Mouse (Mus musculus) skeletal muscle tissue, adult 2 months (tissue): ENCODE results near the gene 4930544D05Rik.

Experiments used
- DNase-seq: peaks from one replicate; pipeline ENCODE4 v3.0.0-alpha.2; 2012; ENCODE audit warnings: low read depth, low spot score

4930544D05Rik gene

GRCm38 (mm10) chr11:70655571-70656455, 40.2 kb downstream of the 4930544D05Rik start:
- DNase-seq: peak; percentile 71

DNA sequence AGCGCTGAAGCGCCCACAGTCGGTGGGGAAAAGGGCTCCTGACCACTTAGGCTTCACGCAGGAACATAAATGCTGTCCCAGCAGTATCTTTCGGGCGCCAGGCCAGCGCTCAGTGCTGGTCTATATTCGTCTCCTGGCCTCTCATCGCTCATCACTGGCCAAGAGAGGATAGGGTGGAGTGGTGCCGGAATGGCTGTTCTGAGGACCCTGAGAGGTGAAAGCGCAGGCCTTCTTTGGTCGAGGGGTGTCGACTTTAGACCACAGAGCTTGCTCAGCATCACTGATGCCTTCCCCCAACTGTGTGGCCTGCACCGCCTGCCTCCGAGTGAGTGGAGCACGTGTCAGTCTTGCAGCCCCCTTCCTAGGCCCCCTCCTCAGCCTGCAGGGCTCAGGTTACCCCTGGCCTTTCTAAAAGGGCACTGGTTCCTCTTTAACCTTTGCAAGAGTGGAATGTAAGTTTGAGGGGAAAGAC, 40.8 kb downstream of the 4930544D05Rik start:
- DNase-seq: peak; percentile 95

DNA sequence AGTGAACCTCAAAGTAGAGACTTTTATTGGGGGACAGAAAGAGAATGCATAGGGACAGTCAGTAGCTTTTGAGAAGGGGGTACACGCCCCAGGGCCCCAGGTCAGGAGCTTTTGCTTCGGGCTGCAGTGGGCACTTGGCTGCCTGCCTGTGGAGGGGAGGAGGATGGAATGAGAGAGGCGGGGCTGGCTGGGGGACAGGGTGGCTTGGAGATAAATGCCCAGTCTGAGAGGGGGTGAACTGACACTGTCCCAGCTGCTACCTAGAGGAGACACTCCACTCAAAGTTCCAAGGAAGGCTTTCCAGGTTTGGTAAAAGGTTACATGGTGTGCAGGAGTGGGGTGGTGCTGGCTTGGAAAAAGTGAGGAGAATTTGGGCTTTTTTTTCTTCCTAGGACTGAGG, 41.3 kb downstream of the 4930544D05Rik start, which contains the start of gene Eno3:
Gene Eno3, plus strand, starts transcription at position 239 of the 400 bp plus-strand sequence.
- DNase-seq: peak; percentile 88

GRCm38 (mm10) chr11:70657573-70657972, 41.9 kb downstream of the 4930544D05Rik start:
- DNase-seq: peak; percentile 91

DNA sequence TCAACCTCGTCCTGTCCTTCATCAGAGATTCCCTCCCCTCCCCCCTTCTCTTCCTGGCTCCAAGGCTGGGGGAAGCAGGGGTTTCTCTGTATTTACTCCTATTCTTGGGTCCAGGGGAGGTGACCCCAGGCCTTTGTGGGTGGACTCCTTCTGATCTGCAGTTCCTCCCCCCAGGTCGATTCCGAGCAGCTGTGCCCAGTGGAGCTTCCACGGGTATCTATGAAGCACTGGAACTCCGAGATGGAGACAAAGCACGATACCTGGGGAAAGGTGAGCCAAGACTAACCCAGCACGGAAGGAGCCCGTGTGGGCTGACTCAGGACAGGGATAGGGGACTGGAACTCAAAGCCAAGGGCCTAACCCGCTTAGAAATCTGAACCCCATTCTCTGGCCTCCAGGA, 42.3 kb downstream of the 4930544D05Rik start:
- DNase-seq: no peak

- DNase-seq: no peak
Measured at GRCm38 (mm10) chr11:70658521-70658920, 42.9 kb downstream of the 4930544D05Rik start.

DNA sequence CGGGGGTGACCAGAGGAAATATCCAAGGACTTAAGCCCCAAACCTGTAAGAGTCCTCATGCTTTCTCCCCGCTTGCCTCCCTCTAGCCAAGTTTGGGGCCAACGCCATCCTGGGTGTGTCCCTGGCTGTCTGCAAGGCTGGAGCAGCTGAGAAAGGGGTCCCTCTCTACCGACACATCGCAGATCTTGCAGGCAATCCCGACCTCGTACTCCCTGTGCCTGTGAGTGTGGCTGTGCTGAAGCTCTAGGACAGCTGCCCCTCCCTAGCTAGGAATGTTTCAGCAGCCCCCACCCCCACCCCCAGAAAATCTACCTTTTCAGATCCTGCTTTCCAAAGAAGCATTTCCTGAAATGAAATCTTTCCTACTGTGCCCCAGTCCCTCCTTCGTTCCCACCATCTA, 43.3 kb downstream of the 4930544D05Rik start:
- no peak for DNase-seq

DNA sequence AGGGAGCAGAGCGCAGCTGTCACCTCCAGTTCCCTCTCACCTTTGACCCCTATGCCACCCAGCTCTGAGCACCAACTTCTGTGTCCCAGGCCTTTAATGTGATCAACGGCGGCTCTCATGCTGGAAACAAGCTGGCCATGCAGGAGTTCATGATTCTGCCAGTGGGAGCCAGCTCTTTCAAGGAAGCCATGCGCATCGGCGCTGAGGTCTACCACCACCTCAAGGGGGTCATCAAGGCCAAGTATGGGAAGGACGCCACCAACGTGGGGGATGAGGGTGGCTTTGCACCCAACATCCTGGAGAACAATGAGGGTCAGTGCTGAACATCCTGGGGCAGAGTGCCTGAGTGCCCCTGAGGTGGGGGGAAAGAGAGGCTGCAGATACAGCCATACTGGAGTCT, 44.9 kb downstream of the 4930544D05Rik start:
- no peak for DNase-seq

DNA sequence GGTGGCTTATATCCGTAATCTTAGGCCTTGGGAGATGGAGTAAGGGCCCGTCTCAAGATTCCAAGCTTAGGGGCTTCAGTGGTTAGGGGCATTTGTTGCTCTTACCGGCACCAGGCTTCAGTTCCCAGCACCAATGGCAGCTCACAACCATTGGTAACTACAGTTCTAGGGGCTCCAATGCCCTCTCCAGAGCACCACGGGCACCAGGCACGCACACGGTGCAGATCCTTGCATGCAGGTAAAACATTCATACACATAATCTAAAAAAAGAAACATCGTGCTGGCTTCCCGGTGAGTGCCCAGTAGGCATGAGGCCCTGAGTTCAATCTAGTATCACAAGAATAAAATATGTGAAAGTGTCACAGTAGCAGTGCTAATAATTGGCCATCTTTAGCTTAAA, 47.5 kb downstream of the 4930544D05Rik start:
- no peak for DNase-seq

- peak; percentile 90 for DNase-seq
Measured at GRCm38 (mm10) chr11:70663957-70664356, 48.3 kb downstream of the 4930544D05Rik start.

DNA sequence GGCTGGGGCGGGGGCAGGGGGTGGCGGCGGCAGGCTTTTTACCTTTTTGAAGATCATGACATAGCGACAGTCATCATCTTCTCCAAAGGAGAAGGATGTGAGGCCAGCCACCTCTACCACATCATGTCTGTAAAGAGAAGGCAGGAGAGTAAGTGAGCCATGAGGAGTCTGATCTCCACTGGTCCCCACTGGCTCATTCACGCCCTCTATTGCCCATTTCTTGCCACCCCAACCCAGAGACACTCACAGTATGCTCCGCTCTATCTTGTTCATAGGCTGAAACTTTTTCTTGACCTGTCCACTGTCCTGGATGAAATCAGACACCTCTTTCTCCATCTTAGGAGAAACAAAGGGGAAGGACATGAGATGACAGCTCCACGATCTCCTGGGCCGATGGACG, 49.1 kb downstream of the 4930544D05Rik start:
- no peak for DNase-seq
